24 mouse cellular contexts compared by ENCODE assay signal in genomic region chr13:47259297-47259696, GRCm38 (mm10).
DNase-seq lines count a peak whose midpoint lies in the region; ATAC-seq and TF ChIP-seq lines count a peak whose summit lies in the region.
"Had no signal": no experiment of that assay in that cellular context is flagged by ENCODE, and none has a peak within 500 bp of the region (broad histone marks: within the 10 kb centered on the region; RNA-seq: fewer than 3 reads in every experiment).

No protein-coding gene starts in this region.

- peaks cover 5% of the 10 kb centered on the region; the same call in 1 of the 2 replicates for H3K4me1 ChIP-seq in heart, postnatal 0 days (ENCODE audit: control insufficient read depth, insufficient read depth)
- H3K4me1 ChIP-seq in midbrain, embryonic 10.5 days = peaks cover 28% of the 10 kb centered on the region
- H3K4me1 ChIP-seq in midbrain, embryonic 13.5 days (replicated peaks) = peaks cover 14% of the 10 kb centered on the region; the same call in 1 of the 2 replicates
- H3K4me1 ChIP-seq in liver, postnatal 0 days (ENCODE audit: insufficient read depth) = peaks cover 15% of the 10 kb centered on the region
- no peaks in the 10 kb centered on the region for H3K4me1 ChIP-seq in cerebellum, adult 2 months (ENCODE audit: control insufficient read depth, insufficient read depth, low read length)
- H3K4me1 ChIP-seq: embryonic facial prominence, embryonic 15.5 days had no signal

- no peak for TF ChIP-seq CTCF in heart, postnatal 0 days (IDR thresholded peaks at IDR 0.05; ENCODE audit: low read depth)
- no peak for TF ChIP-seq CTCF in liver, postnatal 0 days (IDR thresholded peaks at IDR 0.05; ENCODE audit: low read depth)
- TF ChIP-seq CTCF in cerebellum, adult 2 months (IDR thresholded peaks at IDR 0.05; ENCODE audit: borderline replicate concordance, insufficient read depth, low read depth, low read length) = no peak

- H3K4me3 ChIP-seq in heart, postnatal 0 days (ENCODE audit: low read depth, low read length) = no peak overlapping the region
- H3K4me3 ChIP-seq in midbrain, embryonic 10.5 days = no peak overlapping the region
- H3K4me3 ChIP-seq in midbrain, embryonic 13.5 days (replicated peaks) = no peak overlapping the region
- H3K4me3 ChIP-seq in liver, postnatal 0 days (ENCODE audit: low read depth, low read length) = no peak overlapping the region
- H3K4me3 ChIP-seq in cerebellum, adult 2 months (replicated peaks; ENCODE audit: insufficient read depth, low read depth, low read length) = no peak overlapping the region
- H3K4me3 ChIP-seq: embryonic facial prominence, embryonic 15.5 days; erythroblast, embryonic 14.5 days; forebrain, embryonic 10.5 days; gastrocnemius, adult 2 months; heart, embryonic 13.5 days; hindbrain, embryonic 13.5 days had no signal

- peak overlapping the region; percentile 53; the same call in 1 of the 2 replicates for H3K27ac ChIP-seq in heart, postnatal 0 days (ENCODE audit: low read depth)
- H3K27ac ChIP-seq in midbrain, embryonic 10.5 days (replicated peaks) = peak overlapping the region; percentile 59
- H3K27ac ChIP-seq in midbrain, embryonic 13.5 days = no peak overlapping the region
- H3K27ac ChIP-seq in liver, postnatal 0 days (ENCODE audit: low read depth) = peak overlapping the region; percentile 51; the same call in 1 of the 2 replicates
- H3K27ac ChIP-seq in cerebellum, adult 2 months (ENCODE audit: insufficient read depth, low read length) = no peak overlapping the region
- H3K27ac ChIP-seq: embryonic facial prominence, embryonic 15.5 days; gastrocnemius, adult 2 months; heart, embryonic 13.5 days; hindbrain, embryonic 13.5 days; hindbrain, postnatal 0 days had no signal

- no peaks in the 10 kb centered on the region for H3K27me3 ChIP-seq in heart, postnatal 0 days (ENCODE audit: control insufficient read depth, insufficient read depth, low read length)
- no peaks in the 10 kb centered on the region for H3K27me3 ChIP-seq in midbrain, embryonic 10.5 days (ENCODE audit: low read depth, poor library complexity, severe bottlenecking)
- H3K27me3 ChIP-seq in midbrain, embryonic 13.5 days = no peaks in the 10 kb centered on the region
- no peaks in the 10 kb centered on the region for H3K27me3 ChIP-seq in liver, postnatal 0 days (ENCODE audit: insufficient read depth, low read length)
- H3K27me3 ChIP-seq in cerebellum, adult 2 months (ENCODE audit: control insufficient read depth, insufficient read depth, low read length) = no peaks in the 10 kb centered on the region; the same call in 1 of the 2 replicates
- H3K27me3 ChIP-seq: embryonic facial prominence, embryonic 15.5 days; heart, embryonic 13.5 days; hindbrain, embryonic 13.5 days had no signal

- no peaks in the 10 kb centered on the region for H3K9me3 ChIP-seq in heart, postnatal 0 days (replicated peaks; ENCODE audit: control insufficient read depth, low read length)
- no peaks in the 10 kb centered on the region for H3K9me3 ChIP-seq in midbrain, embryonic 10.5 days (replicated peaks)
- no peaks in the 10 kb centered on the region for H3K9me3 ChIP-seq in midbrain, embryonic 13.5 days
- no peaks in the 10 kb centered on the region for H3K9me3 ChIP-seq in liver, postnatal 0 days (ENCODE audit: low read length)
- H3K9me3 ChIP-seq: embryonic facial prominence, embryonic 15.5 days; forebrain, embryonic 10.5 days; G1E; heart, embryonic 13.5 days; hindbrain, embryonic 13.5 days had no signal

- no peak overlapping the region for H3K4me2 ChIP-seq in heart, postnatal 0 days (ENCODE audit: low read depth, low read length)
- H3K4me2 ChIP-seq in midbrain, embryonic 13.5 days (replicated peaks) = no peak overlapping the region
- H3K4me2 ChIP-seq in liver, postnatal 0 days (ENCODE audit: low read depth, low read length) = no peak overlapping the region
- H3K4me2 ChIP-seq: embryonic facial prominence, embryonic 15.5 days; hindbrain, embryonic 13.5 days had no signal

- TF ChIP-seq POLR2A in cerebellum, adult 2 months (IDR thresholded peaks at IDR 0.05; ENCODE audit: borderline replicate concordance, insufficient read depth, low read length) = no peak

- H3K9ac ChIP-seq in heart, postnatal 0 days (replicated peaks; ENCODE audit: low read depth, low read length) = no peak overlapping the region
- no peak overlapping the region for H3K9ac ChIP-seq in midbrain, embryonic 13.5 days (replicated peaks)
- no peak overlapping the region for H3K9ac ChIP-seq in liver, postnatal 0 days (replicated peaks)
- H3K9ac ChIP-seq: embryonic facial prominence, embryonic 15.5 days; heart, embryonic 13.5 days; hindbrain, embryonic 13.5 days had no signal

- 46% methylated on average over 4 of the region's 4 CpGs for WGBS in heart, postnatal 0 days
- WGBS in midbrain, embryonic 10.5 days = 62% methylated on average over 4 of the region's 4 CpGs
- 58% methylated on average over 4 of the region's 4 CpGs for WGBS in midbrain, embryonic 13.5 days
- WGBS in liver, postnatal 0 days (ENCODE audit: insufficient replicate concordance) = 15% methylated on average over 4 of the region's 4 CpGs
- WGBS in cerebellum, adult 2 months = 64% methylated on average over 4 of the region's 4 CpGs

- no peak for DNase-seq in heart, postnatal 0 days (ENCODE audit: low spot score)
- no peak for DNase-seq in heart, postnatal 4 days
- no peak for DNase-seq in midbrain, embryonic 10.5 days (ENCODE audit: low spot score)
- DNase-seq in liver, postnatal 0 days = no peak
- DNase-seq in cerebellum, adult 2 months = no peak
- DNase-seq: adrenal gland, adult 8-10 months; adrenal gland, postnatal 36 days; B cell, adult 2 months; cerebellum, adult 8-10 months; cerebellum, postnatal 14 days; gastrocnemius, adult 2 months; gastrocnemius, postnatal 25 days; heart, adult 18-20 months had no signal

- no peak for TF ChIP-seq EP300 in heart, postnatal 0 days (IDR thresholded peaks at IDR 0.05; ENCODE audit: low read depth)
- peak; percentile 21; the same call in 1 of the 2 replicates for TF ChIP-seq EP300 in liver, postnatal 0 days (IDR thresholded peaks at IDR 0.05; ENCODE audit: low read depth)

- no peaks in the 10 kb centered on the region for H3K36me3 ChIP-seq in heart, postnatal 0 days (replicated peaks; ENCODE audit: control insufficient read depth, insufficient read depth, low read length)
- H3K36me3 ChIP-seq in midbrain, embryonic 10.5 days = no peaks in the 10 kb centered on the region
- no peaks in the 10 kb centered on the region for H3K36me3 ChIP-seq in midbrain, embryonic 13.5 days
- H3K36me3 ChIP-seq in liver, postnatal 0 days (replicated peaks; ENCODE audit: insufficient read depth, low read length) = no peaks in the 10 kb centered on the region
- H3K36me3 ChIP-seq: embryonic facial prominence, embryonic 15.5 days; forebrain, embryonic 10.5 days; G1E; heart, embryonic 13.5 days; hindbrain, embryonic 13.5 days had no signal

- ATAC-seq in heart, postnatal 0 days (ENCODE audit: insufficient read depth, low read depth) = no peak
- ATAC-seq in midbrain, embryonic 13.5 days = no peak
- no peak; the same call in 1 of the 2 replicates for ATAC-seq in liver, postnatal 0 days
- ATAC-seq in megakaryocyte, adult 5-6 weeks (ENCODE audit: poor library complexity, severe bottlenecking) = no peak
- ATAC-seq: CD4-positive, CD25-positive, alpha-beta regulatory T cell, adult 4 months; forebrain, embryonic 14.5 days; hindbrain, postnatal 0 days had no signal

Comparison
In these comparisons a context has a peak if more than half of its experiments do, and no peak if none do; other contexts are left out.
1. H3K27ac ChIP-seq: peak in heart, postnatal 0 days (single experiment), midbrain, embryonic 10.5 days (single experiment) and liver, postnatal 0 days (single experiment); none in midbrain, embryonic 13.5 days (single experiment) and cerebellum, adult 2 months (single experiment).